8 mouse cellular contexts compared by ENCODE assay signal in genomic region chr13:103114274-103114673, GRCm38 (mm10).
DNase-seq lines count a peak whose midpoint lies in the region; ATAC-seq and TF ChIP-seq lines count a peak whose summit lies in the region.

No protein-coding gene starts in this region.

- 30% methylated on average over 5 of the region's 5 CpGs for WGBS in hindbrain, embryonic 13.5 days

- no peaks in the 10 kb centered on the region for H3K9me3 ChIP-seq in hindbrain, embryonic 13.5 days

- no peaks in the 10 kb centered on the region for H3K36me3 ChIP-seq in hindbrain, embryonic 13.5 days

- H3K9ac ChIP-seq in hindbrain, embryonic 13.5 days: no peak overlapping the region

- peak overlapping the region; percentile 53; the same call in 1 of the 2 replicates for H3K27ac ChIP-seq in hindbrain, embryonic 13.5 days

- H3K27me3 ChIP-seq in hindbrain, embryonic 13.5 days: 0 out of 2 replicates have a peak, but pooled peaks cover 4% of the 10 kb centered on the region

- no peak for TF ChIP-seq POLR2A in brain, embryonic 14.5 days (IDR thresholded peaks at IDR 0.05; ENCODE audit: borderline replicate concordance, extremely low read depth, insufficient read depth, insufficient read length, poor library complexity, severe bottlenecking)

- no peak overlapping the region for H3K4me3 ChIP-seq in hindbrain, embryonic 13.5 days

- peaks cover 24% of the 10 kb centered on the region for H3K4me1 ChIP-seq in hindbrain, embryonic 13.5 days (replicated peaks)

- peak; percentile 77 for DNase-seq in MN1 (ENCODE audit: low spot score)
- peak; percentile 86 for DNase-seq in brain, embryonic 14.5 days (ENCODE audit: low read depth)
- peak; percentile 57 to 67 for DNase-seq in frontal cortex, postnatal 10 days (ENCODE audit: low spot score in 2 of 2)
- DNase-seq in layer of hippocampus, postnatal 36 days: peak; percentile 46 to 62
- DNase-seq in right cerebral cortex, adult 18-20 months: peak; percentile 47
- no peak for DNase-seq in urinary bladder, adult 2 months (ENCODE audit: low spot score)

- no peak for TF ChIP-seq CTCF in brain, embryonic 14.5 days (IDR thresholded peaks at IDR 0.05; ENCODE audit: borderline replicate concordance, extremely low read depth, insufficient read depth, insufficient read length)

- peak; percentile 47 for ATAC-seq in hindbrain, embryonic 13.5 days (ENCODE audit: low FRiP score)
- no peak for ATAC-seq in activated CD4-positive, CD25-positive, alpha-beta regulatory T cell, adult 4 months

- no peak overlapping the region for H3K4me2 ChIP-seq in hindbrain, embryonic 13.5 days
